Mouse (Mus musculus): ENCODE data around the gene Itpr2. TPM values are rescaled to one million over a fixed set of nuclear protein-coding genes. Genes with fewer than 3 reads are reported as not detected.

The Itpr2 gene
- polyA plus RNA-seq, 1 experiment from 2014 or later, result 3.3 TPM

DNA sequence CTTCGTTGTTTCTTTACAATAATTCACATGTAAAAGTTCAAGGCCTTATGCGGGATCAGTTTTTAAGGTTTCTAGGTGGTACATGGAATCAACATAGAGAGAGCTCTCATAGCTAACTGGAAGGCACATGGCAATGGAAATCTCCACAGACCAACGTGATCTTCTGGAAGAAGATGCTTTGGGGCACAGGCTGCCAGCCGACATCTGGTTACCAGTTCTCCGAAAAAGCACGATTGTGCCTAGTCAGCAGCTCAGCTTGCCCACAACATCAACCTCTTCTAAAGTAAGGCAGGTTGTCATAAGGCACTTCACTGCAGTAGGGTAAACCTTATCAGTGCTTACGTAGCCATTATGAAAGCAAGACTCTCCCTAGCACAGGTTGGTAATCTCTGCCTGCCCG is 175.4 kb downstream of the Itpr2 start:
- Histone ChIP-seq H3K9ac (replicated peaks; ENCODE audit: low read length) (no peak overlapping the region), H3K4me1 (ENCODE audit: control insufficient read depth, insufficient read depth, low read length) (no peaks in the 10 kb centered on the region), H3K36me3 (replicated peaks; ENCODE audit: control insufficient read depth, insufficient read depth, low read depth, low read length) (no peaks in the 10 kb centered on the region), H3K27me3 (ENCODE audit: control insufficient read depth, insufficient read depth, low read length) (no peaks in the 10 kb centered on the region), H3K27ac (replicated peaks; ENCODE audit: low read depth, low read length) (no peak overlapping the region), H3K4me3 (ENCODE audit: low read depth, low read length) (no peak overlapping the region), H3K4me2 (ENCODE audit: low read depth, low read length) (no peak overlapping the region), H3K9me3 (replicated peaks; ENCODE audit: control insufficient read depth, low read length) (no peaks in the 10 kb centered on the region)
- WGBS, result 92% methylated on average over 8 of the region's 8 CpGs
- ATAC-seq (replicated peaks; ENCODE audit: insufficient number of reproducible peaks, low FRiP score, low TSS enrichment, low read depth) (no peak), DNase-seq (ENCODE audit: low spot score) (no peak)

GRCm38 (mm10) chr6:146324541-146325204 is 177.3 kb downstream of the Itpr2 start:
- H3K9me3 ChIP-seq (replicated peaks; ENCODE audit: control insufficient read depth, low read length), result no peaks in the 10 kb centered on the region
- no peaks in the 10 kb centered on the region for H3K36me3 ChIP-seq (replicated peaks; ENCODE audit: control insufficient read depth, insufficient read depth, low read depth, low read length)
- H3K4me2 ChIP-seq (ENCODE audit: low read depth, low read length), result no peak overlapping the region
- H3K27ac ChIP-seq (replicated peaks; ENCODE audit: low read depth, low read length), result no peak overlapping the region
- no peak for ATAC-seq (replicated peaks; ENCODE audit: insufficient number of reproducible peaks, low FRiP score, low TSS enrichment, low read depth)
- H3K9ac ChIP-seq (replicated peaks; ENCODE audit: low read length), result no peak overlapping the region
- no peak overlapping the region for H3K4me3 ChIP-seq (ENCODE audit: low read depth, low read length)
- H3K27me3 ChIP-seq (ENCODE audit: control insufficient read depth, insufficient read depth, low read length), result no peaks in the 10 kb centered on the region
- 73% methylated on average over 19 of the region's 19 CpGs for WGBS
- DNase-seq (ENCODE audit: low spot score), result peak; percentile 36
- no peaks in the 10 kb centered on the region for H3K4me1 ChIP-seq (ENCODE audit: control insufficient read depth, insufficient read depth, low read length)

DNA sequence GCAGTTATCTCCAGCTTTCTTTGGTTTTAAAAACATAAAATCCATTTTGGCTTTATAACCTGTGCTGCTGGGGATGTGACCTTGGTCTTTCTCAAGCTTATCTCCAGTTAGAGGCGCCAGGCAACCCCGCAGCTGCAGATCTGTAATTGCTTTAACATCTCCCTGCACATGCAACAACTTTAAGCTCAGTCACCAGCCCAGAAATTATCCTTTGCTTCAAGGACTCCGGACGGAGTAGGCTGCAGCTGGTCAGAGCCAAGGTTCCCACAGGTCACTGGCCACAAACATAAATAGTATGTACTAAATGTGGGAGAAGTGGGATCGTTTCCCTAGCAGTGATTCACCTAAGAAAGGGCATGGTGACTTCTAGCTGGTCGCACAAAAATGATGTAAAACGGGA is 179.5 kb downstream of the Itpr2 start:
- H3K4me1 ChIP-seq (ENCODE audit: control insufficient read depth, insufficient read depth, low read length), result no peaks in the 10 kb centered on the region
- 65% methylated on average over 7 of the region's 7 CpGs for WGBS

DNA sequence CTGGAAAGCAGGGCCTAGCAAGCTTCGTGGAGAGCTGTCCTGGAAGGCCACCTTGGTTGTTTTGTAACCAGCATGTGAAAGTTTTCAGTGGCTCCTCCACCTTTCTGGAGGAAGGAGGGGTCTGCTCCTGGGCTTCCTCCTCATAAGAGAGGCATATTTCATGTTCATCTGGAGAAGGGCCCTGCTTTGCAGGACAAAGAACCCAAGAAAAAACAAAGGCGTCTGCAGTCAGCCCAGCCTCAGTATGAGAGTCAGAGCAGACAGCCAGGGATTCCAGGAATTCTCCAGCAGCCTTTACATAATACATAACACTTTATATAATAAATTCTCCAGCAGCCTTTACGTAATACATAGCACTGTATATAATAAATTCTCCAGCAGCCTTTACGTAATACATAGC is 180.1 kb downstream of the Itpr2 start:
- Histone ChIP-seq H3K36me3 (replicated peaks; ENCODE audit: control insufficient read depth, insufficient read depth, low read depth, low read length) (no peaks in the 10 kb centered on the region), H3K4me1 (ENCODE audit: control insufficient read depth, insufficient read depth, low read length) (no peaks in the 10 kb centered on the region), H3K9me3 (replicated peaks; ENCODE audit: control insufficient read depth, low read length) (no peaks in the 10 kb centered on the region), H3K27me3 (ENCODE audit: control insufficient read depth, insufficient read depth, low read length) (no peaks in the 10 kb centered on the region), H3K27ac (replicated peaks; ENCODE audit: low read depth, low read length) (no peak overlapping the region), H3K9ac (replicated peaks; ENCODE audit: low read length) (no peak overlapping the region), H3K4me2 (ENCODE audit: low read depth, low read length) (no peak overlapping the region), H3K4me3 (ENCODE audit: low read depth, low read length) (no peak overlapping the region)
- no peak for ATAC-seq (replicated peaks; ENCODE audit: insufficient number of reproducible peaks, low FRiP score, low TSS enrichment, low read depth)
- 70% methylated on average over 4 of the region's 4 CpGs for WGBS
- DNase-seq (ENCODE audit: low spot score), result no peak

More for the DNA sequence above, 179.5 kb downstream of the Itpr2 start:
- Histone ChIP-seq H3K4me2 (ENCODE audit: low read depth, low read length) (no peak overlapping the region), H3K36me3 (replicated peaks; ENCODE audit: control insufficient read depth, insufficient read depth, low read depth, low read length) (no peaks in the 10 kb centered on the region), H3K27me3 (ENCODE audit: control insufficient read depth, insufficient read depth, low read length) (no peaks in the 10 kb centered on the region), H3K9ac (replicated peaks; ENCODE audit: low read length) (no peak overlapping the region), H3K9me3 (replicated peaks; ENCODE audit: control insufficient read depth, low read length) (no peaks in the 10 kb centered on the region), H3K27ac (replicated peaks; ENCODE audit: low read depth, low read length) (no peak overlapping the region), H3K4me3 (ENCODE audit: low read depth, low read length) (no peak overlapping the region)
- ATAC-seq (replicated peaks; ENCODE audit: insufficient number of reproducible peaks, low FRiP score, low TSS enrichment, low read depth) (no peak), DNase-seq (ENCODE audit: low spot score) (no peak)

DNA sequence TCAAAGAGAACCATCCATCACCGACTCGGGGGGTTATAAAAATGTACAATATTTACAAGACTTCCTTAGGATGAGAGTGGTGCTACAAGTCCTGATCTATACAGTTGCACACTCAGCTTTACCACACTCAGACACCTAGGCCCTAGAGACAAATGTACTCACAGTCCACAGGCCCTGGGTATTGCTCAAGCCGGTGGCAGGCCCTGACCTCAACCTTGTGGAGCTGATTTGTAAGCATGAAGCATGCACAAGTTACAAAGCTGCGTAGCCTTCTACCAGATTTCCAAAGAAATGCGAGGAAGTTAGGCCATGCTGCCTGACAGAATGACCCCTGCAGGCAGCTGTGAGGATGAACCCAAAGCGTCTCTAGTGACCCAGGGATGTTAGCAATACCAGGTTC is 185.6 kb downstream of the Itpr2 start:
- 79% methylated on average over 6 of the region's 6 CpGs for WGBS
- Histone ChIP-seq H3K9ac (replicated peaks; ENCODE audit: low read length) (no peak overlapping the region), H3K4me1 (ENCODE audit: control insufficient read depth, insufficient read depth, low read length) (no peaks in the 10 kb centered on the region), H3K36me3 (replicated peaks; ENCODE audit: control insufficient read depth, insufficient read depth, low read depth, low read length) (no peaks in the 10 kb centered on the region), H3K4me2 (ENCODE audit: low read depth, low read length) (no peak overlapping the region), H3K27me3 (ENCODE audit: control insufficient read depth, insufficient read depth, low read length) (no peaks in the 10 kb centered on the region), H3K27ac (replicated peaks; ENCODE audit: low read depth, low read length) (no peak overlapping the region), H3K9me3 (replicated peaks; ENCODE audit: control insufficient read depth, low read length) (no peaks in the 10 kb centered on the region), H3K4me3 (ENCODE audit: low read depth, low read length) (no peak overlapping the region)
- no peak for DNase-seq (ENCODE audit: low spot score)
- no peak for ATAC-seq (replicated peaks; ENCODE audit: insufficient number of reproducible peaks, low FRiP score, low TSS enrichment, low read depth)

- Histone ChIP-seq H3K27ac (replicated peaks; ENCODE audit: low read depth, low read length) (no peak overlapping the region), H3K9me3 (replicated peaks; ENCODE audit: control insufficient read depth, low read length) (no peaks in the 10 kb centered on the region), H3K36me3 (replicated peaks; ENCODE audit: control insufficient read depth, insufficient read depth, low read depth, low read length) (no peaks in the 10 kb centered on the region), H3K4me3 (ENCODE audit: low read depth, low read length) (no peak overlapping the region), H3K27me3 (ENCODE audit: control insufficient read depth, insufficient read depth, low read length) (no peaks in the 10 kb centered on the region), H3K4me2 (ENCODE audit: low read depth, low read length) (no peak overlapping the region), H3K9ac (replicated peaks; ENCODE audit: low read length) (no peak overlapping the region), H3K4me1 (ENCODE audit: control insufficient read depth, insufficient read depth, low read length) (no peaks in the 10 kb centered on the region)
- WGBS, result 91% methylated on average over 8 of the region's 8 CpGs
- DNase-seq (ENCODE audit: low spot score) (no peak), ATAC-seq (replicated peaks; ENCODE audit: insufficient number of reproducible peaks, low FRiP score, low TSS enrichment, low read depth) (no peak)
These were observed 186.9 kb downstream of the Itpr2 start for GRCm38 (mm10) chr6:146315153-146315552.

DNA sequence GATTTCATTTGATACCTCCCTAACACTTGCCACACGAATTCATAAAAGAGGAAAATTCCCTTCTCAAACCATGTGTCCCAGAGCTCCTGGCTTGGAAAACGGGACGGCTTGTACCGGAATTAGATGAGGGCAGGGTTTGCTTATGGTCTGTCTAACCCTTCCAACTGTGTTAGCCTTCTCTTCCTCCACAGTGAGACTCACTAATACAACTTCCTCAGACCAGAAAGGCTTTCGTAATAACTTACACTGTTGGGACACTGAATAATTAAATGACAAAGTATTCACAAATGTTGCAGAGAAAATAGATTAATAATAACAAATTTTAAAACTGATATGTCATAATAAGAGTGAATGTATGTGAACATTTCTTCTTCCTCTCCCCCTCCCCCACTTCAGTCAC is 187.7 kb downstream of the Itpr2 start:
- H3K4me2 ChIP-seq (ENCODE audit: low read depth, low read length), result no peak overlapping the region
- no peak for DNase-seq (ENCODE audit: low spot score)
- no peak overlapping the region for H3K27ac ChIP-seq (replicated peaks; ENCODE audit: low read depth, low read length)
- ATAC-seq (replicated peaks; ENCODE audit: insufficient number of reproducible peaks, low FRiP score, low TSS enrichment, low read depth), result no peak
- H3K4me3 ChIP-seq (ENCODE audit: low read depth, low read length), result no peak overlapping the region
- 77% methylated on average over 5 of the region's 5 CpGs for WGBS
- H3K9ac ChIP-seq (replicated peaks; ENCODE audit: low read length), result no peak overlapping the region
- no peaks in the 10 kb centered on the region for H3K27me3 ChIP-seq (ENCODE audit: control insufficient read depth, insufficient read depth, low read length)
- no peaks in the 10 kb centered on the region for H3K4me1 ChIP-seq (ENCODE audit: control insufficient read depth, insufficient read depth, low read length)
- H3K36me3 ChIP-seq (replicated peaks; ENCODE audit: control insufficient read depth, insufficient read depth, low read depth, low read length), result no peaks in the 10 kb centered on the region
- H3K9me3 ChIP-seq (replicated peaks; ENCODE audit: control insufficient read depth, low read length), result no peaks in the 10 kb centered on the region

DNA sequence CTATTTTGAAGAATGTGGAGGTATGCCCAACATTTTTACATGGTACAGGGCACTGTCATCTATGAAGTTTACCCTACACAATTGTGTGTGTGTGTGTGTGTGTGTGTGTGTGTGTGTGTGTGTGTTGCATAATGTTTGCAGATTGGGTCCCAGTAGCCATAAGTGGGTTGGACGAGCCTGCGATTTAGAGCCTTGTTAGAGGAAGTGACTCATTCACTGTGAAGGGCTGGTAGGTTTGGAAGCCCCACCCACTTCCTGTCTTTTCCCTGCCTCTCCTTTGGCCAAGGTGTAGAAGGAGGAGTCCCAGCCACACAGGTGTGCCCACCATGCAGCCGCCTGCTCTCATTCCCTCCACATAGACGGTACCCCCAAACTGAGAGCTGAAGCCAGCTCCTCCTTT is 188.6 kb downstream of the Itpr2 start:
- no peaks in the 10 kb centered on the region for H3K36me3 ChIP-seq (replicated peaks; ENCODE audit: control insufficient read depth, insufficient read depth, low read depth, low read length)
- DNase-seq (ENCODE audit: low spot score), result no peak
- H3K27ac ChIP-seq (replicated peaks; ENCODE audit: low read depth, low read length), result no peak overlapping the region
- H3K9me3 ChIP-seq (replicated peaks; ENCODE audit: control insufficient read depth, low read length), result no peaks in the 10 kb centered on the region
- H3K4me2 ChIP-seq (ENCODE audit: low read depth, low read length), result no peak overlapping the region
- WGBS, result 96% methylated on average over 4 of the region's 4 CpGs
- H3K27me3 ChIP-seq (ENCODE audit: control insufficient read depth, insufficient read depth, low read length), result no peaks in the 10 kb centered on the region
- no peaks in the 10 kb centered on the region for H3K4me1 ChIP-seq (ENCODE audit: control insufficient read depth, insufficient read depth, low read length)
- H3K4me3 ChIP-seq (ENCODE audit: low read depth, low read length), result no peak overlapping the region
- ATAC-seq (replicated peaks; ENCODE audit: insufficient number of reproducible peaks, low FRiP score, low TSS enrichment, low read depth), result no peak
- H3K9ac ChIP-seq (replicated peaks; ENCODE audit: low read length), result no peak overlapping the region
